Mouse (Mus musculus) brain, embryonic 14.5 days (tissue): ENCODE measurements around the gene Coq5. TPM values are rescaled to one million over a fixed set of nuclear protein-coding genes. Genes with fewer than 3 reads are reported as not detected.

ENCODE experiments used
- DNase-seq: peaks from one replicate; pipeline ENCODE4 v3.0.0-alpha.2; 2011; ENCODE audit warnings: low read depth
- CTCF ChIP-seq: fragments of 200-500 bp; IDR thresholded peaks from 2 replicates; pipeline ENCODE4 v1.5.1; 2012; ENCODE audit warnings: inconsistent platforms, mild to moderate bottlenecking, moderate library complexity, borderline replicate concordance; ENCODE audit not compliant: insufficient read depth, insufficient read length; ENCODE audit errors: extremely low read depth
- POLR2A ChIP-seq: fragments of 200-500 bp; IDR thresholded peaks from 2 replicates; pipeline ENCODE4 v1.6.1; 2012; ENCODE audit warnings: mild to moderate bottlenecking, inconsistent platforms, borderline replicate concordance; ENCODE audit not compliant: poor library complexity, insufficient read depth, insufficient read length, severe bottlenecking; ENCODE audit errors: extremely low read depth
- polyA plus RNA-seq: library from polyadenylated mRNA; depleted of rRNA; stranded (reverse); fragments of >200 nt; gene quantifications from 2 replicates; pipeline ENCODE4 v1.2.3, GENCODE M21; 2012; rRNA removed

The Coq5 gene
- polyA plus RNA-seq, result 15.7 and 20.5 TPM in 2 replicates

DNA sequence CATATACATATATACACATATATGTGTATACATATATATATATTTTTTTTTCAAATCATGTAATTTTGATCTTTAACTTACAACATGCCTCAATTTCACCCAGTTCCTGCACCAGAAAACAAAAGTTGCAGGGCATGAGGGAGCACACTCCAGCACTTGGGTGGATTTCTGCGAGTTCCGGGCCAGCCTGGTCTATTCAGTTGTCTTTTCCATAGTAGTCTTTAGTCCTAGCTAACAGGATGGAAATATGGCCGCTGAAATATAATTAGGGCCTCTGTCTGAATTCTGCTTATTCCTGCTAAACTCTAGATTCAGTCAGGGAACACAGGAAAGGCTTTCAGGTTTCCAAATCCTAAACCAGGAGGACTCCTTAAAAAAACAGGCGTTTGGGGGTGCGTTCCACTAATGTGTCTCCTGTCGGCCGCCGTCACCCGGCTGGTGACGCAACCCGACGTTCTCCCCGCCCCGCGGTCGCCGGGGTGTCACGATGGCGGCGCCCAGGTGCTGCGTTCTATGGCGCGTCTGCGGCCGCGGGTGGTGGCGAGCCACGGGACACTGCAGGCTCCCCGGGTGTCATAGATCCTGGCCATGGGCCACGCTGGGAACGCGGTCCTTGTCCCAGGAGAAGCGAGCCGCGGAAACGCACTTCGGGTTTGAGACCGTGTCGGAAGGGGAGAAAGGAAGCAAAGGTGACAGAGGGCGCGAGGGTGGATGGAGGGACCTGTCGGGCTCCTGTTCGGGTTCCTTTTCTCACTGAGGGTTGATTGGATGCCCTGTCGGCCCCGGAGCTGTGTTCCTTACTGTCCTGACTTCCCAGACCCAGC lies at the start of gene Coq5:
TSS of gene Coq5 (plus strand) at position 441 of the 824 bp plus-strand sequence.
- TF ChIP-seq CTCF, result no peak
- TF ChIP-seq POLR2A, result peak; percentile 62
- DNase-seq, result peak; percentile 93

DNA sequence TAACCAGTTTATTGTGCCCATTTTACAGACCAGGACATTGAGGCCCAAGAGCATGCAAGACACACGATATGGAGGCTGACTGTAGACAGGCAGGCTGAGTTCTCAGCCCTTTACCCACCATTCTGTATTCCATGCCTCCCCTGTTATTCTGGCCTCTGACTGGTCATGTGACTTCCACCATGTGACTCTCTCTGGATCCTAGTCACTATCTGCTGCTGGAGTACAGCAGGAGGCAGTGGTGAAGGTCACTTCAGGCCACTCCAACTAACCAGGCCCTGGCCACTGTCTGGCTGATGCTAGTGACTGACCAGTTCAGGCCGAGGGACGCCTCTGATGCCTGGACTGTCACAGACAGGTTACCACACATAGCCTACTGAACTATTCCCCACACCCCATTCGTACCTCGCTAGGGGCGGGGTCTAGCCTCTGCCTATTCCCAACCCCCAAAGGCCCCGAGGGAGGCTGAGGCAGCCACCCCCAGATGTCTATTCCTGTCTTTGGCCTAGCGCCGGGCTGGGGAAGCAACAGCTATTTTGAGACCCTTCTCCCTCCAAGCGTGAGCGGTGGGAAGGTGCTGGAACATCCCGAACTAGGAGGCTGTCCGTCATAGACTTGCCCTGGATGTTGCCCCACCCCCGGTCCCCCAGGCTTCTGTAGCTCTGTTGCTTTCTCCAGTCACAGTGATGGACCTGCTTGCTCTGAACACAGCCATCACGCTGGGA lies 48.5 kb upstream of the Coq5 start:
- DNase-seq, result no peak
- no peak for TF ChIP-seq POLR2A
- TF ChIP-seq CTCF, result no peak

DNA sequence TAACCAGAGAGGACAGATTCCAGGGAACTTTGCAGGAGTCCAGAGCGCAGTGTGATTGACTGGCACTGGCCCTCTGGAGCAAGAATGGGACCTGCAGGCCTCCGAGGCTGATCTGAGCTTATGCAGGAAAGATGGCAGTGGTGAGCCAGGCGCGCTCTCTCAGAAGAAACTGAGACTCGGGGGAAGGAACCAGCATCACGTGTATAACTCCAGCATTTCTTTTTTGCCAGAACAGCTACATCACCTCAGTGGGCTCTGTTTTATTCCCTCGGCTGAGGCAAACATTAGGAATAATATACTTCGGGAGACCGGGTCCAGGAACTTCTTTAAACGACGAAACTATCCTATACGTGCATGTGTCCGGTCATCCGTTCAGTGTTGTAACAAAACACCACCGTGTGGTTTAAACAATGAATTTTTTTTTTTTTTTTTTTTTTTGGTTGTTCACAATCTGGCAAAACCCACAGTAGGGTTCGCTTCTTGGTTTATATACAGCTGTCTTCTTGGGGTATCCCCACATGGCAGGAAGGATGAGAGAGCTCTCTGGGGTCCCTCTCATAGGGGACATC lies 47.8 kb upstream of the Coq5 start:
- DNase-seq, result no peak
- no peak for TF ChIP-seq CTCF
- TF ChIP-seq POLR2A, result no peak

DNA sequence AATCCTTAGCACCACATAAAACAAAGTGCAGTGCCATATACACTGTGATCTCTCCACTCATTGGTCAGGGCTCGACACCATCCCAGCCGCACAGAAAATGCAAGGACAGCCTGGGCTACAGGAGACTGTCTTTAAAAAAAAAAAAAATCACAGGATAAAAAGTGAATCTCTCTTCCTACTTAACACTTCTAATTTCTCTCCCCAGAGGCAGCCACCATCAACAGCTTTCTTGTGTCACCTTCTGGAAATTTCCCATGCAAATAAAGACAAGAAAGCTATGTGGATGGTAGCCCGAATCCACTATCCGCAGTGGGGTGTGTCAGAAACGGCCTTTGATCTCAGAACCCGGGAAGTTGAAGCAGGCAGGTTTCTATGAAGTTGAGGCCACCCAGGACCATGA lies 47.0 kb upstream of the Coq5 start:
- DNase-seq, result no peak
- TF ChIP-seq CTCF (no peak), POLR2A (no peak)

DNA sequence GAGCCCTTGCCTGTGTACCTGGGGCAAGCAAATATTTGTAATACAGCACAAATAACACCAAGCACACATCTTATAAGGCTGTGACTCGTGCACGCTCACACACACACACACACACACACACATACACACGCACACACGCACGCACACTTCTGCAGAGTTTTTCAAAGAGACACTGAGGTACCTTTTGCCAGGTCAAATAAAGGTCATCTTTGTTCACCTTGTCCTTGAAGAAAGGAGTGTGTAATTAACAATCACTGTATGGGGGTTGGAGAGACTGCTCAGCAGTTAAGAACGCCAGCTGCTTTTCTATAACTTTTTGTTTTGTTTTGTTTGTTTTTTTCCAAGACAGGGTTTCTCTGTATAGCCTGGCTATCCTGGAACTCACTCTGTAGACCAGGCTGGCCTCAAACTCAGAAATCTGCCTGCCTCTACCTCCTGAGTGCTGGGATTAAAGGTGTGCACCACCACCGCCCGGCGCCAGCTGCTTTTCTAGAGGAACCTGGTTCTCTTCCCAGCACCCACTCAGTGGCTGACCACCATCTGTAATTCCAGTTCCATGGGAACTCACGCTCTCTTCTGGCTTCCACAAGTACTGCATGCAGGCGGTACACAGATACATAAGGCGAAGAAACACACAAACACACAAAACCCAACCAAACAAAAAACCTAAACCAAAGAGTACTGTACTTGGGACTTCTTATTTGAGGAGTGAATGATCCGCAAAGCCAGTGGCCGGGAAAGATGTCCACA lies 46.3 kb upstream of the Coq5 start:
- no peak for DNase-seq
- TF ChIP-seq POLR2A (no peak), CTCF (no peak)

DNA sequence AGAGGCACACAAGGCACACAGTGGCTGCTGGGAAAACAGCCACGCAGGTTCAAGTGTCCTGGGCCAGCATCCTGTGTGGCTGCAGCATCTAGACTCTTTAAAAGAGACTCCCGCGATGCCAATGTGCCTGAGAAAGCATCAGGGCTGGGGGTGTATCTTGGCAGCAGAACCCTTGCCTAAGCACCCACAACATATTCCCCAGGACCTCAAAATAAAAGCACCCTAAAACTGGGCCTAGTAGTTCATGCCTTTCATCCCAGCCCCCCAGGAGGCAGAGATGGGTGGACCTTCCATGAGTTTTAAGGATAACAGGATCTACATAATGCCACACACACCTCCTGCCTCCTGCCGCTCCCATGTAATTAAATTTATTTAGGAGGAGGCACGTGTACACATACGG lies 44.9 kb upstream of the Coq5 start:
- TF ChIP-seq POLR2A (no peak), CTCF (no peak)

DNA sequence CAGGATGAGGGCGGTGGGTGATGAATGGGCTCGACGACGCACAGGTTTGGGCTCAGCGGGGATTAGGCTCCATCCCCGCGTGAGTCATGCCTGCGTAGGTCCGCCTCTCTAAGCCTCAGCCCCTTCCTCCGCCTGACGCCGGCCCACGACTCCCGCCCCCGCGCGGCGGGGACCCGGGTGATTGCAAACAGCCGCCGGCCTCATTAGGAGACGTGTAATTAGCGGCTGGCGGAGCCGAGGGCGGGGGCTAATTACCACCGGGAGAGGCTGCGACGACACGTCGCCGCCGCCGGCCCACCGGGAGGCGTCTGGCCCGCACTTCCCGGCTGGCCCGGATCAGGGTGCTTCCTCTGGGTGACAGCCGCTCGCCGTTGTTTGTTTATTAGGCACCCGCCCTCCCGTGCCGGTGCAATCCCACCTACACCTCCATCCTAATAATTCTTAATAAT lies 44.1 kb upstream of the Coq5 start:
- peak; percentile 77 for DNase-seq
- no peak for TF ChIP-seq CTCF
- no peak for TF ChIP-seq POLR2A

More for the DNA sequence above, 44.9 kb upstream of the Coq5 start:
- no peak for DNase-seq

DNA sequence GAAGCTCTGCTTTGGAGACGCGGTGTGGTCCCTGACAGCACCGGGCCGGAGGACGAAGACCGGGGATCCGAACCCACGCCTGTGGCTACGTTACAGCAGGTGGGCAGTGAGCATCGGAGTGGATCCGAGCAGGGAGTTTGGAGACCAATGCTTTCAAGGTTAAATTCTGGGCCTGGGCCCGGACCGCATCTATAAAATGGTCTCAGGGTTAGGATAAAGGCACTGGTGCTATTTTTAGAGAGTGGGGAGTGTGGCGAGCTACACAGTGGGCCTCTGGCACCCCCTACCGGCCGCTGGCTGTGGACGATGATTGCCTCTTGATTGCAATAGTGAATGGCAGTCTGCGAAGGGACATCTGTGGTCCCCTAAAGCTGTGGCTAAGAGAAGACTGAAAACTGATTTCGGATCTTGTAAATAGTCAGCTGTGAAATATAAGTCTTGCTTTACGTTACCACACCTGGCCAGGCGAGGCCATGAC lies 43.6 kb upstream of the Coq5 start, which contains the start of gene Pop5:
TSS of gene Pop5 (plus strand) at position 51 of the 478 bp plus-strand sequence.
- DNase-seq, result peak; percentile 93
- TF ChIP-seq CTCF (peak; percentile 99), POLR2A (no peak)

DNA sequence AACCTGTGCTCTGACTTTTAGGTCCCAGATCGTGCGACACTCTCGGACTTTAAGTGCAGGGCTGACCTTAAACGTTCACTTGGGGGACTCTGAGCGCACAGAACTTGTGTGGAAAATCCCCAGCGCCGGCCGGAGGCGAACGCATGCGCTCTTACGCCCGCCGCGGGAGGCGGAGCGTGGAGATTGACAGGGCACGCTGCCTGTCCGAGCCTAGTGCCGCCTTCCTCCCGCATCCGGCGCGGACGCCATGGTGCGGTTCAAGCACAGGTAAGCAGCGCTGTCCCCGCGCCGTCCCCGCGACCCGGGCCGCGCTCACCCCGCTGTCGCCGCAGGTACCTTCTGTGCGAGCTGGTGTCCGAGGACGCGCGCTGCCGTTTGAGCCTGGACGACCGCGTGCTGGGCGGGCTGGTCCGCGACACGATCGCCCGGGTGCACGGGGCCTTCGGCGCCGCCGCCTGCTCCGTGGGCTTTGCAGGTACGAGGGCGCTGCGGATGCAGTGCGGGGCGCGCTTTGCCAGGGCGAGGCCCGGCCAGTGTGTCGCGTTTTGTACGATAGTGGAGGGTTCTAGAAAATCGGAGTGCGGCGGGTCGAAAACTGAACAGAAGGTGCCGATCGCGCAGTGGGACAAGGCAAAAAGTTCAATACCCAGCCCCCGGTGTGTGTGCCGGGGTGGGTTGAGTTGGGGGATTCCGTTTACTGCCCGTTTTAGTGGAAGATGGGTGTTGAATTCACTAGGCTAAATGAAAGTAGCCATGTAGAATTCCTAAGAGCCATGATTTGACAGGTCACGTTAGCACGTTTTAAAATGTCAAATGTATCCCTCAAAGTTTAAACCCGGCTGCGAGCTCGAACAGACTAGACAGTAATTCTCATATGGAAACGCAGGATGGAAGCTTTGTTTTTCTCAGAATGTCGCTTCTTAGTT lies 41.4 kb upstream of the Coq5 start:
- no peak for TF ChIP-seq CTCF
- peak; percentile 78; the same call in 1 of the 2 replicates for TF ChIP-seq POLR2A
- DNase-seq, result peak; percentile 94

DNA sequence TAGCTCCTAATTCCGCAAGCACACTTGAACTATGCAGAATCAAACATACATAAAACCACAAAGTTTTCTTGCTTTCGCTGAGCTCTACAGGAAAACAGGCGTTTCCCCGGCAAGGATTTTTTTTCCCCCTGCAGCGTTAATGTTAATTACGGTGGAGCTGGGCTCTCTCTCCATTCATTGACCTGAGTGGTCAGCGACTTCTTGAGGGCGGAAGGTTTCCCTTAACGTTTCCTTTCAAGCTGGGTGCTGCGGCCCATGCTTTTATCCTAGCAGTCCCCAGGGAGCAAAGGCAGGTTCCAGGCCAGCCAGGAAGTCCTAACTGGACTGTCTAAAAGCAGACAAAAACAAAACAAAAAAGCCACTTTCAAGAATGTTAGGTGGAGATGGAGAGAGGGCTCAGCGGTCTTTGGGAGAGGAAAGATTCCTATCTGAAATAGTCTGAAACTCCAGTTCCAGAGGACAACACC lies 40.7 kb upstream of the Coq5 start:
- DNase-seq, result peak; percentile 19
- TF ChIP-seq CTCF, result no peak
- TF ChIP-seq POLR2A, result no peak

DNA sequence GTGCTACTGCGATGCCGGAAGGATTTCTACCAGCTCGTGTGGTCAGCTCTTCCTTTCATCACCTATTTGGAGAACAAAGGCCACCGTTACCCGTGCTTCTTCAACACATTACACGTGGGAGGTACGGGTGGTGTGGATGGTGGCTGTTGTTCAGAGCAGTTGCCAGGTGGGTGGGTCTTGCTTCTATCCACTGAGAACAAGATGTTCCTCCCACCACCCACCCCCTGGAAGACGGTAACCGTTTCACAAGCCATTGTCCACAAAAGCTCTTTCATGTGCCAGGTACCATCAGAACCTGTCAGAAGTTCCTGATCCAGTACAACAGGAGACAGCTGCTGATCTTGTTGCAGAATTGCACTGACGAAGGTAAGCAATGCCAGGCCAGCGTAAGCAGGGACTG lies 39.3 kb upstream of the Coq5 start:
- TF ChIP-seq POLR2A (no peak), CTCF (no peak)

DNA sequence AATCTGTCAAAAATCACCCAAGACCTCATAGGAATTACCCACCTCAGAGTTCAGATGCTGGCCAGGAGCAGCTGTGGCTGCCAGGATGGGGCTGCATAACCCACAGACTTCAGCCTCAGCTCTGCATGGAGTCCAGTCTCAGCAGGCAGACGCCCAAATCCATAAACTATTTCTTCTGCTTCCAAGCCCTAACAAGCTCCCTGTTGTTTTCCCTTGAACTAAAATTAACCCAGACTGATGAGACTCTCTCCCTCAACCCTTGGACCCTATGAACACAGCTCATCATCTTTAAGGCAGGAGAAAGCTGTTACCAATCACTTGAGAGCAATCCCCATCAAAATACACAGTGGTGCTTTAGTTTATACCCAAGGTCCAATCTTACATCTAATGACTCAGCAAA lies 24.0 kb upstream of the Coq5 start:
- TF ChIP-seq POLR2A (no peak), CTCF (no peak)
- DNase-seq, result no peak

More for the DNA sequence above, 39.3 kb upstream of the Coq5 start:
- no peak for DNase-seq
